Mouse (Mus musculus): Measurements from ENCODE around the gene 1110017D15Rik.
A peak's percentile ranks its signal among the peaks of the same experiment; 100 is the strongest.

1110017D15Rik gene

DNA sequence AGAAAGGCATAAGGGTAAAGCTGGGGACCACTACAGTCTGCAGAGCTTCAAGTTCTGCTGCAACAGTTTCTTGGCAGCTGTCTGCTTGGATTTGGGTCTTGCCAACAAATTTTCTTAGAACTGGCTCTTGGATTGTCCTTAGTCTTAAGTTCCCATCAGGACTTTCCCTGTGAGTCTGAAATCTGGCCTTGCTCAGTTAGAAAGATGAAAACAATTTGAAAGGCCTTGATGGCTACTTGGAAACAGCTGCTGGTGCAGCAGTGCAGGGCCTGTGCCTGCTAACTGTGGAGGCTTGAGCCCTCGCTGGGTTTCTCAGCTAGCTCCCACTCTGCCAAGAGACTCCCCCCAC is 37.7 kb downstream of the 1110017D15Rik start:
- no peak for DNase-seq (ENCODE audit: low read depth)

DNA sequence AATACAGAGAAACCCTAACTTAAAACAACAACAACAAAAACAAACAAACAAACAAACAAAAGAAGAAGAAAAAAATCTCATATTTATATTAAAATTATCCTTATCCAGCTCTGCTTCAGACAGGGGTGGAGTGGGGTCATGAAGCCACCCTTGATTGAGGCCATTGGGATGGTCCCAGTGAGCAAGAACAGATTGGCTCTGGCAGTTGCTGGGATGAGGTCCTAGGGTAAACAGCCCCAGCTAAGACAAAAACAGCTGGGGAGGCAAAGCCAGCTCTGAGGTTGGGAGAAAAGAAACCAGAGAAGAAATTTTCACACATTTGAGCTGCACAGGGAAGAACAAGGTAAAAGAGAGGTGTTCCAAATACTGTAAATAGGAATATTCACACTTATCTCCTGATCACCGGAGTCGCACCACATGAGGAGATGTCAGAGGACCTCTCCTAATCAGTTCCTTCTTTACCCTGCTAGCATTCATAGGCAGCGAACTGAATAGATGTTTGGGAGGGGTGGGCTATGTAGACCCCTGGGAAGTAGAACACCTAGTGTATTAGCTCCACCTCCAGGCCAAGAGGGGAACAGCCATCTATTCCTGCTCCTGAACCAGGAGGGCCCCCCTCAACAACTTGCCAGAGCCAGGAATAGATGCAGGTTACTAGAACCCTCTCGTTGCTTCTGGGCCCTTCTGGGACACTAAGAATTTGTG is 38.2 kb downstream of the 1110017D15Rik start:
- DNase-seq (ENCODE audit: low read depth): no peak

DNA sequence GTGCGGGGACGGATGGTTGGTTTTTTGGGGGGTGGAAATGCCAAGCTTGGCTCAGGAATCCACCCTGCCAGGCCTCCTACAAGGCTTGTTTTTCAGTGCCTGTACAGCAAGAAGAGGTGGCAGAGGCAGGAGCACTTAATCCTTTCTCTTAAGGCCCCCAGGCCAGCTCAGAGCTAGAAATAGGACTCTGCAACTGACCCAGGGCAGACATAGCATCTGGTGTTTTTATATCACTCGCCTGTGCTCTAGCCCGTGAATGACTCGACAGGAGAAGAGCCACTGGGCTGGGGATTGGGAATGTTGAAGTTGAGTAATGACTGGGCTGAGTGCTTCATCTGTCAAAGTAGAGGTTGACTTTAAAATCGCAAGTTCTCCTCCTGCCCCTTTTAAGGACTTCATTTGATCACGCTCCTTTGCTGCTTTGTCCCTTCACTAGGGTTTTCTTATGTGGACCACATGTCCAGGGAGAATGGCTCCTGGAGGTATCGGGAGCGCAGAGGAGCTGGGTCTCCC is 39.4 kb downstream of the 1110017D15Rik start:
- no peak for DNase-seq (ENCODE audit: low read depth)

DNA sequence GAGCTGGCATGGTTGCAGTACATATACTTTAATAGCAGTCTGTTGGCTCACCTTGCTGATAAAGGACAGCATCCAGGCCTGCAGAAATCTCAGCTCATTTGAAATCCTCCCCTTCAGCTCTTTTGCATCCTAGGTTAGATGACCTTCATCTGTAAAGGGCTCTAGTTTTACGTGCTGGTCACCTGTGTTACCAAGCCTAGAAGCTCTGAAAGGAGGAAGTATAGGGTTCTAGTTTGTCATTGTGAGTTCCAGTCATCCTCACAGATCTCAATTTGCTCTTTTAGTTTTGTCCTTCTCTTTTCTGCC is 45.8 kb downstream of the 1110017D15Rik start:
- DNase-seq (ENCODE audit: low read depth): no peak

DNA sequence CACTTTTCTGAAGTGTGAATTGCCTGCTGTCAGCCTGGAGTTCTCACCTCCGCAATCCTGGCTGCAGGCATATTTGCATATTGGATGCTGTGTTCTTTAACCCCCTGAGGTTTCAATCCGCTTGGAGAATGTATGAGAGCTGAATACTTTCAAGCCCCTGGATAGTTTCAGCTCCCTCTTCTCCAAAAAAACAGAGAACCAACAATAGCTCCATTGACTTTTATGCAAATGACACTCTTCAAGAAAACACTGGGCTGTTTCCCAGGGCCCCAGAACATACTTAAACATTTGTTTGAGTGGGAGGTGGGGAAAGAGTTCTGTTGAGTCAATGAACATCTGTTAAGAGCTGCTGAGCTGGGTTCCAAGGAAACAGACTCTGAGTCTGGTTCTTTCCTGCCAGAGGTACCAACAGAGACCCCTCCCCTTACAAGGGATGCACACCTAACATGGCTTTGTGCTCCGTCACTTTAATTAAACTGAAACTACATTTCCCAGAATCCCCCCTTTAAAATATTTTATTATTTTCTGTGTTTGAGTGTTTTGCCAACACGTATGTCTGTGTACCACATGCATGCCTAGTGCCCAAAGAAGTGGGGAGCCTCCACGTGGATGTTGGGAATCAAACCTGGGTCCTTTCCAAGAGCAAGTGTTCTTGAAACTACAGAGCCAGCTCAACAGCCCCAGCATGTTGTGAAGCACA is 46.3 kb downstream of the 1110017D15Rik start:
- no peak for DNase-seq (ENCODE audit: low read depth)

DNA sequence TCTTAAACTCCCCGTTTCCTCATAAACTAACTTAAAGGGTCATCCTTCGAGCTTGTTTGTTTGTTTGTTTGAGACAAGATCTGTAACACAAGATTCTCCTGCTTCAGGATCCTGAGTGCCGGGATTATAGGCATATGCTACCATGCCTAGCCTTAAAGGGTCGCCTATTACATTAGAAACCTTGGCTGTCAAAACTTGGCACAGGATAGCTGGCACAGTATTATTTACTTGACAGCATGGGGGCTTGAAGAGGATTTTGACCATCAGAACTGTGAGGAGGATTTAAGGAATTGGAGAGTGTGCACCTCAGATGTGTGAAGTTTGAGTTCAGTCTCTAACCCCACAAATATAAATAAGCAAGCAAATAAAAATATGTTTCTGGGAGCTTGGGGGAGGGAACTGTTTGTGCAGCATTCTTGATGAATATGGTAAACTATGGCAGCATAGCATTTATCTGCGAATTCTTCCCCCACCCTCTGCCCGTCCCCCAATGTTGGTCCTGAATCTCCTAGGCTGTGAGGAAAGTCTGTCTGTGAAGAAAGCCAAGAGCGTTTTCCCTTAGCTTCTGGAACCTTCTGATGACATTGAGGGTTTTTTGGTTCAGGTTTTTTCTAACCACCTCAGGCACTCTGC is 47.0 kb downstream of the 1110017D15Rik start:
- DNase-seq (ENCODE audit: low read depth): no peak

DNA sequence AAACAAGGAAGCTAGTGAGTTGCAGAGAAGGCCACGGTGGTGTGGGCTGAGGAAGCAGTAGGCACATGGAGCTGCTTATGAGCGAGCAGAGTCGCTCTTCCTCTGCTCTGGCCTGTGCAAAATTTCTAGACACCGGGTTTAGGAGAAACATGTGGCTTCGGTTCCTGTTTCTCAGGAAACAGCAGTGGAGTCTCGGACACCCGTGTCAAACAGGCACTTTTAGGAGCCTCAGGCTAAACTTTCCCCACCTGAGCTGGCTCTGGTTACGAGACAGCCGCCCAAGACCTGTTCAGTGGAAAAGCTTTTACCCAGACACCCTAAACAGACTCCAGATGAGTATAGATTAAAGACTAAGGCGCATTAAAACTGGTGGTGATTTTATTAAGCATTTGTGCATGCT is 47.9 kb downstream of the 1110017D15Rik start:
- DNase-seq (ENCODE audit: low read depth): no peak

DNA sequence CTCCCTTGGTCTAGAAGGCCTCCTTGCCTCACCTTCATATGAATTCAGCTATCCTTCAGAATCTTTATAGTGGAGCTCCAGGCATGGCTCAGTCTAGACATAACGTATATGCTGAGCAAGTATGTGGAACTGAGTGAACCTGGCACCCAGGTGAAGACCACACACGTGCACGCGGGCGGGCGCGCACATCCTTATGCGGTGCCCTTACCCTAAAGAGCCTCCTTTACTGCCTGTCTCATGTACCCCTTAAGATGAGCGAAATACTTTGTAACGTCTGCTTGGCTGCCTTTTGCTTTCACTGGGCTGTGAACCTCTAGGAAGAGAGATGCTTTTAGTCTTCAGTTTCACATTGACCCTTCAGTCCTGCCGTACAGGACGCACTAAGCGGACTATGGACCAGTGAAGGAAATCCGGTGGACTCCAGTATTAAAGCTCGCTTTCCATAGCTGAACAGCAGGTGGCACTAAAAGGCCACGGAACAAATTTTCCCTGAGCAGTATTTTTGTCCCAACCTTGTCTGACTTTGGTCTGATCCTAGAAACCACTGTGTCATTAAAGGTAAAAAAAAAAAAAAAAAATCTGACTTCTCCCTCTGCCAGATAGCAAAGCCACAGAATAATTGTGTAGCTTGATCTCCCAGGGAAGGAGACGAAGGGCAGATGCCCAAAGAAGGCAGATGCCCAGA is 48.6 kb downstream of the 1110017D15Rik start:
- peak; percentile 83 for DNase-seq (ENCODE audit: low read depth)

DNA sequence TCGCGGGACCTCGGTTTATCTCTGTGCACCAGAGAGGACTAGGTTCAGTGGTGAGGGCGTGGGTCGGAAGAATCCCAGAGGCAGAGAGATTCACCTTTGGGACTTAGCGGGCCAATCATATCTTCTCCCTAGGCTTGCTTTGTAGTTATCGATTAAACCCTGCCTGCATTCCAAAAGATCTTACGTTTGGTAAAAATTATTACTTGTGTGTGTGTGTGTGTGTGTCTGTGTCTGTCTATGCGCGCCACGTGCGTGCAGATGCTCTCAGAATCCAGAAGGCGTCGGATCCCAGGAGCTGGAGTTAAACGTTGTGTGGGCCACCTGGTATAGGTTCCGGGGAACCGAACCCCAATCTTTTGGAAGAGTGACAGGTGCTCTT is 51.9 kb downstream of the 1110017D15Rik start:
- DNase-seq (ENCODE audit: low read depth): no peak

DNA sequence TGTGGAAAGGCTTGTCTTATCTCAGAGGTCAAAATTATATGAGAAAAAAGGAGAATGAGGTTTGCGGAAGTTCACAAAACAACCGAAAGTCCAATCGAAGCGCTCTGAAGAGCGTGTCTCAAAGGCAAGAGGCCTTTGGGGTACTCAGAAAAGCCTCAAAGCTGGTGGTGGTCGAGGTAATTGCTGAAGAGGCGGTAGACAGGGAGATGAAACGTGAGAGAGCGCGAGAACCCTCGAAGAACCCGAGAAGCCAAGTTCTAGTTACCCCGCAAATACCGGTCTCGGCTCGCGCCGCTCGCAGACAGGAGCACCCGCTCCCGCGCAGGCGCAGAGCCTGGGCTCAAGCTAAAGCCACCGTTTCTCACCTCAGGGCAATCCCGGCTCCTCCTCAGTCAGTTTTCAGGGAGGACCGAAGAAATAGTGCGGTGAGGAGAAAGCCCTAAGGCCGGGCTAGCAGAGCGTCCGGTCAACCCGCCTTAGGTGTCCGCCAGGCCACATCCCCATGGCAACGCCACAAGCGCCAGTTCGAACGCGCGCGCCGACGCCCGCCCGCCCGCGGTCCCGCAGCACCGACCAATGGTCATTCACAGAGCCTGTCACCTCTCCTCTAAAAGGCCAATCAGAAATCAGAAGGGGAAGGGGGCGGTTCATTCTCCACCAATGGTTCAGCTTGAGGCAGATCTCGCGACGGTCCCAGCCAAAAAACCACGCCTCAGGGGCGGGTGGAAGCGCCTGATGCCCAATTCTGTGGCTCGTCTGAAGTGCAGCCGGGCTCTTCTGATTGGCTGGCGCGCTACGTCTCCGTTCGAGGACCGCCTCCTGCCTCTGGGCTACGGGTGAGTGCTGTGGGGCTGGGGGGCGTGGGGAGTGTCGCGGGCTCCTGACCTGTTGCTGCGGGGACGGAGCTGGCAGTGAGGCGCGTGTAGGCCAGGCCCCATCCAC is 52.5 kb downstream of the 1110017D15Rik start, which contains the start of the genes Kif24 and Nudt2:
Gene Kif24, minus strand, starts transcription at position 543 of the 942 bp plus-strand sequence.
Gene Nudt2, plus strand, starts transcription at position 807 of the 942 bp plus-strand sequence.
- DNase-seq (ENCODE audit: low read depth): peak; percentile 99

DNA sequence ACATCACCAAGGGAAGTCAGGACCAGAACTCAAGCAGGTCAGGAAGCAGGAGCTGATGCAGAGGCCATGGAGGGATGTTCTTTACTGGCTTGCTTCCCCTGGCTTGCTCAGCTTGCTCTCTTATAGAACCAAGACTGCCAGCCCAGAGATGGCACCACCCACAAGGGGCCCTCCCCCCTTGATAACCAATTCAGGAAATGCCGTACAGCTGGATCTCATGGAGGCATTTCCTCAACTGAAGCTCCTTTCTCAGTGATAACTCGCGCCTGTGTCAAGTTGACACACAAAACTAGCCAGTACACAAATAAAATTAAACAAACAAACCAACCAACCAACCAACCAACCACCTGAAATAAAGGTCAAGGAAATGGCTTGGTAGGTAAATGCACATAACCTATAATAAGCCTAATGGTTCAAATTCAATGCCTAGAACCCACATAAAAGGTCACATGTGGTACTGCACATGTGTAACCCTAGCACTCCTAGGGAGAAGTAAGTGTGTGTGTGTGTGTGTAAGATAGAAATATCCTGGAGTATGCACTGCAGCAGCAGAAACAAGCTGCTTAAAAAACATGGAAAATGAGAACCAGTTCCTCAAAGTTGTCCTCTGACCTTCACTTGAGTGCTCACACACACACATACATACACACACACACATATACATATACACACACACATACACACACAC is 53.9 kb downstream of the 1110017D15Rik start:
- peak; percentile 64 for DNase-seq (ENCODE audit: low read depth)

DNA sequence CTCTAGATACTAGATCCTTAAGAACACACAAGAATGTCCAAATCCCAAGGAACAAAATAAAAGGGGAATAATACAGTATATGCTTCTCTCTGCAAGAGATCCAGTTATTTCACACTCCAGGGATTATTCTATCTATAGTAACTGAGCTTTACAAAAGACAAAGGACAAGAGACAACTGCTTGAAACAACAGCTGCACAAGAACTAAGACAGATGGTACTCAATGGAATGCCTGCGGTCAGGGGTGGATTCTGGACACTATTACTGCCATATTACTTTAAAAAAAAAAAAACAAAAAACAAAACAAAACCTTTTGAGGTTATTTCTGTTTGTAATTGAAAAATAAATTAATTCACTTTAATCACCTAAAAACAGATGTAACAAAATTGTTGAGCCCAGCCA is 56.4 kb downstream of the 1110017D15Rik start:
- no peak for DNase-seq (ENCODE audit: low read depth)
